Mouse (Mus musculus) spleen, adult 2 months (tissue): ENCODE data around the gene Slc22a7.

Experiments
- CTCF ChIP-seq: fragments of 200-500 bp; IDR thresholded peaks from 2 replicates; pipeline ENCODE4 v1.5.1; 2011; ENCODE audit warnings: mild to moderate bottlenecking, inconsistent platforms; ENCODE audit not compliant: insufficient read depth, insufficient read length, insufficient replicate concordance; ENCODE audit errors: extremely low read depth
- POLR2A ChIP-seq: fragments of 200-500 bp; IDR thresholded peaks from 2 replicates; pipeline ENCODE4 v1.6.1; 2011; ENCODE audit warnings: low read depth, low read length, inconsistent platforms

GRCm38 (mm10) chr17:46384061-46384801 lies 54.0 kb downstream of the Slc22a7 start:
- TF ChIP-seq POLR2A (no peak), CTCF (no peak)
